Mouse (Mus musculus): Measurements from ENCODE around the gene Fam161a. TPM values are rescaled to one million over a fixed set of nuclear protein-coding genes. Genes with fewer than 3 reads are reported as not detected.
A peak's percentile ranks its signal among the peaks of the same experiment; 100 is the strongest.

The Fam161a gene
- total RNA-seq (2015) (0.62 and 1.1 TPM in 2 replicates), total RNA-seq (2017) (0.71 and 0.81 TPM in 2 replicates)

GRCm38 (mm10) chr11:23007481-23008180, at the start of gene Fam161a:
Gene Fam161a (plus strand): TSS chr11:23007531.
- peak; percentile 89 for ATAC-seq (replicated peaks; ENCODE audit: poor library complexity)

- ATAC-seq (replicated peaks; ENCODE audit: poor library complexity) = no peak
These were observed 49.4 kb upstream of the Fam161a start for GRCm38 (mm10) chr11:22957791-22958374.

GRCm38 (mm10) chr11:22962101-22962500, 45.2 kb upstream of the Fam161a start:
- 0 out of 2 replicates have a peak, but pooled peaks have one; percentile 44 for ATAC-seq (replicated peaks; ENCODE audit: poor library complexity)

- ATAC-seq (replicated peaks; ENCODE audit: poor library complexity) = no peak
These were observed 42.9 kb upstream of the Fam161a start for GRCm38 (mm10) chr11:22964401-22964800.

GRCm38 (mm10) chr11:22965503-22965902, 41.8 kb upstream of the Fam161a start:
- ATAC-seq (replicated peaks; ENCODE audit: poor library complexity) = 0 out of 2 replicates have a peak, but pooled peaks have one; percentile 14

GRCm38 (mm10) chr11:22969486-22969885, 37.8 kb upstream of the Fam161a start:
- ATAC-seq (replicated peaks; ENCODE audit: poor library complexity) = peak; percentile 45

GRCm38 (mm10) chr11:22970546-22970945, 36.8 kb upstream of the Fam161a start:
- ATAC-seq (replicated peaks; ENCODE audit: poor library complexity) = no peak

GRCm38 (mm10) chr11:22971835-22972709, 35.3 kb upstream of the Fam161a start, which contains the start of gene Zrsr1:
Gene Zrsr1 (plus strand): TSS chr11:22972005.
- peak; percentile 70 for ATAC-seq (replicated peaks; ENCODE audit: poor library complexity)

- ATAC-seq (replicated peaks; ENCODE audit: poor library complexity) = peak; percentile 53
These were observed 34.4 kb upstream of the Fam161a start for GRCm38 (mm10) chr11:22972746-22973526.

GRCm38 (mm10) chr11:22973599-22973998, 33.7 kb upstream of the Fam161a start:
- ATAC-seq (replicated peaks; ENCODE audit: poor library complexity) = no peak

- no peak for ATAC-seq (replicated peaks; ENCODE audit: poor library complexity)
These were observed 29.1 kb upstream of the Fam161a start for GRCm38 (mm10) chr11:22978215-22978614.

- ATAC-seq (replicated peaks; ENCODE audit: poor library complexity) = no peak
These were observed 28.6 kb upstream of the Fam161a start for GRCm38 (mm10) chr11:22978711-22979110.

- peak; percentile 44 for ATAC-seq (replicated peaks; ENCODE audit: poor library complexity)
These were observed 28.1 kb upstream of the Fam161a start for GRCm38 (mm10) chr11:22979221-22979620.

- no peak for ATAC-seq (replicated peaks; ENCODE audit: poor library complexity)
These were observed 26.3 kb upstream of the Fam161a start for GRCm38 (mm10) chr11:22981041-22981440.

- peak; percentile 20 for ATAC-seq (replicated peaks; ENCODE audit: poor library complexity)
These were observed 25.8 kb upstream of the Fam161a start for GRCm38 (mm10) chr11:22981543-22981950.

- peak; percentile 92 for ATAC-seq (replicated peaks; ENCODE audit: poor library complexity)
These were observed 25.2 kb upstream of the Fam161a start, which contains the start of the genes Gm28048 and Commd1 for GRCm38 (mm10) chr11:22981984-22982757. Gene Gm28048 (minus strand): TSS chr11:22982090. Gene Commd1 (minus strand): TSS chr11:22982382.

GRCm38 (mm10) chr11:22982846-22983245, 24.5 kb upstream of the Fam161a start:
- no peak for ATAC-seq (replicated peaks; ENCODE audit: poor library complexity)

- no peak for ATAC-seq (replicated peaks; ENCODE audit: poor library complexity)
These were observed 21.8 kb upstream of the Fam161a start for GRCm38 (mm10) chr11:22985510-22985909.

- peak; percentile 45 for ATAC-seq (replicated peaks; ENCODE audit: poor library complexity)
These were observed 20.0 kb upstream of the Fam161a start for GRCm38 (mm10) chr11:22987357-22987756.

- no peak for ATAC-seq (replicated peaks; ENCODE audit: poor library complexity)
These were observed 17.5 kb upstream of the Fam161a start for GRCm38 (mm10) chr11:22989786-22990185.

All from megakaryocyte progenitor cell, adult 5-6 weeks (primary cell).